Mouse (Mus musculus) heart, postnatal 0 days (tissue): ENCODE data around the gene Tekt2. TPM values are rescaled to one million over a fixed set of nuclear protein-coding genes. Genes with fewer than 3 reads are reported as not detected.

Source experiments
- ATAC-seq: fragments of 200-750 bp; cut with Nextera tagmentation; 2 replicates; pipeline ENCODE4 v1.8.0; 2017; ENCODE audit warnings: low read depth, moderate number of reproducible peaks, moderate library complexity; ENCODE audit not compliant: insufficient read depth
- DNase-seq: peaks from one replicate; pipeline ENCODE4 v3.0.0-alpha.2; 2016; ENCODE audit warnings: low spot score
- H3K27ac ChIP-seq: fragments of 300-500 bp; sonication (generic); 2 replicates; pipeline ENCODE4 v1.5.1; 2014; ENCODE audit warnings: low read depth, mild to moderate bottlenecking
- H3K27me3 ChIP-seq: fragments of 300-500 bp; sonication (generic); 2 replicates; pipeline ENCODE4 v1.6.1; 2014; ENCODE audit warnings: low read length, mixed read lengths; ENCODE audit not compliant: control insufficient read depth, insufficient read depth
- H3K36me3 ChIP-seq: fragments of 300-500 bp; sonication (generic); replicated peaks from 2 replicates; pipeline ENCODE4 v1.6.1; 2014; ENCODE audit warnings: low read length, mixed read lengths; ENCODE audit not compliant: control insufficient read depth, insufficient read depth
- H3K4me1 ChIP-seq: fragments of 300-500 bp; sonication (generic); 2 replicates; pipeline ENCODE4 v1.6.1; 2014; ENCODE audit warnings: antibody characterized with exemption; ENCODE audit not compliant: control insufficient read depth, insufficient read depth
- H3K4me2 ChIP-seq: fragments of 300-500 bp; sonication (generic); 2 replicates; pipeline ENCODE4 v1.6.1; 2014; ENCODE audit warnings: low read depth, mild to moderate bottlenecking, low read length, moderate library complexity
- H3K4me3 ChIP-seq: fragments of 300-500 bp; sonication (generic); 2 replicates; pipeline ENCODE4 v1.5.1; 2014; ENCODE audit warnings: low read depth, low read length
- H3K9ac ChIP-seq: fragments of 300-500 bp; sonication (generic); replicated peaks from 2 replicates; pipeline ENCODE4 v1.6.1; 2014; ENCODE audit warnings: low read depth, low read length, mixed read lengths
- H3K9me3 ChIP-seq: fragments of 300-500 bp; sonication (generic); replicated peaks from 2 replicates; pipeline ENCODE4 v1.6.1; 2016; ENCODE audit warnings: low read length; ENCODE audit not compliant: control insufficient read depth
- CTCF ChIP-seq: IDR thresholded peaks from 2 replicates; pipeline ENCODE4 v1.5.1; 2016; ENCODE audit warnings: antibody characterized with exemption, control low read depth, low read depth
- EP300 ChIP-seq: IDR thresholded peaks from 2 replicates; pipeline ENCODE4 v1.6.1; 2016; ENCODE audit warnings: antibody characterized with exemption, low read depth
- WGBS: fragments of 180-500 bp; shearing (Covaris S2); extraction: QIAGEN DNeasy Blood & Tissue Kit; methylation state at CpG from one replicate; pipeline ENCODE4 v1.1.7; 2014; 5-methylcytosine and 5-hydroxymethylcytosine counted together
- polyA plus RNA-seq: library from polyadenylated mRNA; unstranded; fragments of >200 nt; fragmentation: Nextera tagmentation; extraction: Ambion mirVana; gene quantifications from 2 replicates; pipeline ENCODE4 v1.2.1, GENCODE M21; 2015
- total RNA-seq: library from RNA; depleted of rRNA; stranded (reverse); fragments of >200 nt; gene quantifications from 2 replicates; pipeline ENCODE4 v1.2.3, GENCODE M21; 2014; ENCODE audit warnings: low replicate concordance

Gene Tekt2
- total and polyA plus RNA-seq, 2 experiments from 2014 or later, result 0.27 TPM; not detected in 1

GRCm38 (mm10) chr4:126301584-126302309 lies 23.7 kb downstream of the Tekt2 start:
- Histone ChIP-seq H3K36me3 (no peaks in the 10 kb centered on the region), H3K4me2 (peak overlapping the region; percentile 49), H3K9ac (no peak overlapping the region), H3K4me3 (peak overlapping the region; percentile 30), H3K27me3 (peaks cover 51% of the 10 kb centered on the region), H3K27ac (no peak overlapping the region), H3K9me3 (no peaks in the 10 kb centered on the region), H3K4me1 (peaks cover 5% of the 10 kb centered on the region)
- ATAC-seq, result no peak
- DNase-seq, result no peak
- TF ChIP-seq CTCF (no peak), EP300 (no peak)
- 12% methylated on average over 27 of the region's 27 CpGs for WGBS

- H3K36me3 ChIP-seq, result no peaks in the 10 kb centered on the region
- H3K27ac ChIP-seq, result no peak overlapping the region
- peaks cover 54% of the 10 kb centered on the region for H3K27me3 ChIP-seq
- H3K4me1 ChIP-seq, result peaks cover 5% of the 10 kb centered on the region
- no peak for ATAC-seq
- no peak overlapping the region for H3K9ac ChIP-seq
- no peaks in the 10 kb centered on the region for H3K9me3 ChIP-seq
- WGBS, result under 1% methylated on average over 37 of the region's 50 CpGs
- no peak for TF ChIP-seq CTCF
- no peak for TF ChIP-seq EP300
- no peak for DNase-seq
- H3K4me2 ChIP-seq, result peak overlapping the region; percentile 49
- H3K4me3 ChIP-seq, result peak overlapping the region; percentile 30
These were observed 24.4 kb downstream of the Tekt2 start for GRCm38 (mm10) chr4:126300916-126301583.

GRCm38 (mm10) chr4:126296617-126297101 lies 28.8 kb downstream of the Tekt2 start:
- peak; percentile 56; the same call in 1 of the 2 replicates for ATAC-seq

GRCm38 (mm10) chr4:126295937-126296336 lies 29.6 kb downstream of the Tekt2 start:
- H3K4me3 ChIP-seq, result no peak overlapping the region
- ATAC-seq (no peak), DNase-seq (no peak)
- no peak overlapping the region for H3K4me2 ChIP-seq
- 54% methylated on average over 4 of the region's 4 CpGs for WGBS
- TF ChIP-seq CTCF, result no peak
- TF ChIP-seq EP300, result no peak
- H3K27me3 ChIP-seq, result peaks cover 44% of the 10 kb centered on the region
- peaks cover 5% of the 10 kb centered on the region for H3K4me1 ChIP-seq
- no peaks in the 10 kb centered on the region for H3K9me3 ChIP-seq
- H3K27ac ChIP-seq, result no peak overlapping the region
- H3K9ac ChIP-seq, result no peak overlapping the region
- H3K36me3 ChIP-seq, result no peaks in the 10 kb centered on the region

More at GRCm38 (mm10) chr4:126296617-126297101, 28.8 kb downstream of the Tekt2 start:
- H3K9ac ChIP-seq, result peak overlapping the region; percentile 45
- peak overlapping the region; percentile 65 for H3K4me2 ChIP-seq
- H3K9me3 ChIP-seq, result no peaks in the 10 kb centered on the region
- H3K4me3 ChIP-seq, result peak overlapping the region; percentile 25
- H3K27me3 ChIP-seq, result peaks cover 47% of the 10 kb centered on the region
- H3K36me3 ChIP-seq, result no peaks in the 10 kb centered on the region
- peak; percentile 26; the same call in 1 of the 2 replicates for TF ChIP-seq CTCF
- no peak for TF ChIP-seq EP300
- peak; percentile 53 for DNase-seq
- under 1% methylated on average over 34 of the region's 34 CpGs for WGBS
- peak overlapping the region; percentile 13; the same call in 1 of the 2 replicates for H3K27ac ChIP-seq
- H3K4me1 ChIP-seq, result peaks cover 5% of the 10 kb centered on the region

- no peak overlapping the region for H3K9ac ChIP-seq
- no peak overlapping the region for H3K4me2 ChIP-seq
- WGBS, result 78% methylated on average over 6 of the region's 6 CpGs
- no peaks in the 10 kb centered on the region for H3K36me3 ChIP-seq
- H3K27me3 ChIP-seq, result peaks cover 37% of the 10 kb centered on the region
- H3K9me3 ChIP-seq, result no peaks in the 10 kb centered on the region
- no peak overlapping the region for H3K4me3 ChIP-seq
- TF ChIP-seq EP300 (no peak), CTCF (no peak)
- H3K27ac ChIP-seq, result no peak overlapping the region
- peaks cover 5% of the 10 kb centered on the region; the same call in 1 of the 2 replicates for H3K4me1 ChIP-seq
- DNase-seq (no peak), ATAC-seq (no peak)
These were observed 30.3 kb downstream of the Tekt2 start for GRCm38 (mm10) chr4:126295152-126295551.
